Mouse (Mus musculus) spleen, postnatal 14 days (tissue): ENCODE results near the gene Sipa1.

ENCODE experiments used
- DNase-seq, 2 experiments: peaks; one replicate each; pipeline ENCODE4 v3.0.0; 2021 to 2022; ENCODE audit warnings: low spot score in 2 of 2

Gene Sipa1

GRCm38 (mm10) chr19:5662981-5663913 is at the start of gene Sipa1:
Gene Sipa1 (minus strand): TSS chr19:5663707.
- peak; percentile 95 to 97 for DNase-seq

DNA sequence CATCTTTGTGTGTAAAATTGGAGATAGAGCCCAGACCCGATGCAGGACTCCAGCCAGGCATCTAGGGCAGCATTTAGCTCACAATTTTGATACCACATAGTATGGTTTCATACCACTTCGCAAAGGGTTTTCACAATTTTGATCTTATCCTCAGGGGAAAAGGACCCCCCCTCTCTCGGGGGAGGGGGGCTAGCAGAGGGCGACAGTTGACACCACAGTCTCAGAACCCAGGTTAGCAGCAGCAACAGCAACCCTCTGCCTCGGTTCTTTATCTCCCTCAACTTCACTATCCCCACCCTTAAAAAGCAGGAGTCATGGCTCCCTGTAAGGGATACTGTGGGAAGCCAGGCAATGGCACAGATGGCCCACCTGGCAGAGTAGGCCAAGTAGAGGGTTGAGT is 49.7 kb upstream of the Sipa1 start:
- no peak for DNase-seq

- DNase-seq: no peak
These were observed 48.5 kb upstream of the Sipa1 start for GRCm38 (mm10) chr19:5711907-5712460.

GRCm38 (mm10) chr19:5711218-5711617 is 47.7 kb upstream of the Sipa1 start:
- DNase-seq: peak in 1 of 2 experiments; percentile 68

DNA sequence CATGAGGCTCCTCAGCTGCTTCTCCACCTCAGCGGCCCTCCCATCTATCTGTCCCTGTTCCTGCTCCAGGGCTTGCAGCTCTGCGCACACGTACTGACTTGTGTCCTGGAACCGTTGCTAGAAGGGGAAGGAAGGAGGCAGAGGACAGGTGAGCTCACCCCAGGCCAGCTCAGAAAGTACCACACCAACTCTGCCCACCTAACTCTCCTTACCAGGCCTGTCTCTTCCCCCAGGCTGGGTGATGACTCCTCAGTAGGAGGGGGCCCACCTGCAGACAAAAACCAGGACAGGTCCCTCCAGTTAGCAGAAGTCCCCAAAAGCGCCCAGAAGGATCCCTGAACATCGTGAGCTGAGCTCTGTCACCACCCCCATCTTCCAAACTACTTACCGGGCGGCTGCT is 47.1 kb upstream of the Sipa1 start:
- no peak for DNase-seq

- no peak for DNase-seq
These were observed 46.6 kb upstream of the Sipa1 start for GRCm38 (mm10) chr19:5710068-5710467.

- peak in 1 of 2 experiments; percentile 51 for DNase-seq
These were observed 41.5 kb upstream of the Sipa1 start for GRCm38 (mm10) chr19:5704801-5705571.

DNA sequence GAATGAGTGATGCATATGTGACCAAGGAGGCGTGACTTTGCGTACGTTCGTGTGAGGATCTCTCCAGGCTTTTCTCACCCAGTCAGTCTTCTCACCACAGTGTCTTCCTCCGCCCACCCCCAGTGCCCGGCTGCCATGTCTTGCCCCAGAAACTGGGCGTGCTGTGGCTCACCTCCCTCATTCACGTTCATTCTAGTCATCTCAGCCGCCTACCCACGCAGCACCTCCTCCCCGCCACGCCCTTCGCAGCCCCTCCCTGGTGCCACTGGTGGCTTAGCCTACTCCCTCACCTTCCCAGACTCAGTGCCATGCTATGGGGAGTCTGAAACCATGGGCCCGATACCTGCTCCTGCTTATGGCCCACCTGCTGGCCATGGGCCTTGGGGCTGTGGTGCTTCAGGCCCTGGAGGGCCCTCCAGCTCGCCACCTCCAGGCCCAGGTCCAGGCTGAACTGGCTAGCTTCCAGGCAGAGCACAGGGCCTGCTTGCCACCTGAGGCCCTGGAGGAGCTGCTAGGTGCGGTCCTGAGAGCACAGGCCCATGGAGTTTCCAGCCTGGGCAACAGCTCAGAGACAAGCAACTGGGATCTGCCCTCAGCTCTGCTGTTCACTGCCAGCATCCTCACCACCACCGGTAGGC is 40.8 kb upstream of the Sipa1 start, which contains the start of gene Kcnk7:
Gene Kcnk7, plus strand, starts transcription at position 205 of the 638 bp plus-strand sequence.
- DNase-seq: peak in 1 of 2 experiments; percentile 41

DNA sequence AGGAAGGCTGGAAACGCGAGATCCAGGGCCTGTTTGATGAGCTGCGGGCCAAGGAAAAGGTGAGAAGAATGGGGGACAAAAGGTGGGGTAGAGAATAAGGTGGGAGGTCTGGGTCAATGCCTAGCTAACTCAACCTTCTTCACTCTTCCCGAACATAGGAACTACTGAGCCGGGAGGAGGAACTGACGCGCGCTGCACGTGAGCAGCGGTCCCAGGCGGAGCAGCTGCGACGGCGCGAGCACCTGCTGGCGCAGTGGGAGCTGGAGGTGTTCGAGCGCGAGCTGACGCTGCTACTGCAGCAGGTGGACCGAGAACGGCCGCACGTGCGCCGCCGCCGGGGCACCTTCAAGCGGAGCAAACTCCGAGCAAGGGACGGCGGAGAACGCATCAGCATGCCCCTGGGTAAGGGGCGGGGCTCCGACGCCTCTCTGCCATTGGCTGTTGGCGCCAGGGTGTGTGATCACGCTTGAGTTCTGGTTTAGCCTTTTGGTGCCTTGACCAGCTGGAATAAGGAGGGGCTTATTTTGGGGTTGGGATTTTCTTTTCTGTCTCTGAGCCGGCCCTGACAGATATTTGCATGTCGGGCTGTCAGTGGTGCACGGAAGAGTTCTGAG is 32.4 kb upstream of the Sipa1 start:
- DNase-seq: no peak

- no peak for DNase-seq
These were observed 30.3 kb upstream of the Sipa1 start for GRCm38 (mm10) chr19:5693801-5694200.

DNA sequence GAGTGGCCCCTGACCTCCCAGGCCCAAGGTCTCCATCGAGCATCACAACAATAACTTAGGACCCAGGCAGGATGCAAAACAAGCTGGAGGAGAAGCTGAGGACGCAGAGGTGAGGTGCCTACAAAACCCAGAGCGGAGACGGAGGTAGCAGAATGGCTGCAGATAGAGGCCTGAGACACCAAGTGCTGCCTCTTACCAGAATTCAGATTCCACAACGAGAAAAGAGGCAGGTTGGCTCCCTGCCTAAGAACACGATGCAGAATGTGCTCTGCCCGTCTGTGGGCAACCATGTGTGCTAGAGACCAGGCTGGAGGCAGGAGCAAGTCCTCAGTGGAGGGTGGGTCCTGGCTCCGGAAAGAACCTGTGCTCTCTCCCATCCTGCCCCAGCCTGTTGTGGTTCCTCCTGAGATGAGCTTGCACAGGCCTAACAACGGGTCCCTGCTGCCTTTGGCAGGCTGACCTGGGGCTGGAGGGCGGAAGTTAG is 29.4 kb upstream of the Sipa1 start:
- DNase-seq: no peak

DNA sequence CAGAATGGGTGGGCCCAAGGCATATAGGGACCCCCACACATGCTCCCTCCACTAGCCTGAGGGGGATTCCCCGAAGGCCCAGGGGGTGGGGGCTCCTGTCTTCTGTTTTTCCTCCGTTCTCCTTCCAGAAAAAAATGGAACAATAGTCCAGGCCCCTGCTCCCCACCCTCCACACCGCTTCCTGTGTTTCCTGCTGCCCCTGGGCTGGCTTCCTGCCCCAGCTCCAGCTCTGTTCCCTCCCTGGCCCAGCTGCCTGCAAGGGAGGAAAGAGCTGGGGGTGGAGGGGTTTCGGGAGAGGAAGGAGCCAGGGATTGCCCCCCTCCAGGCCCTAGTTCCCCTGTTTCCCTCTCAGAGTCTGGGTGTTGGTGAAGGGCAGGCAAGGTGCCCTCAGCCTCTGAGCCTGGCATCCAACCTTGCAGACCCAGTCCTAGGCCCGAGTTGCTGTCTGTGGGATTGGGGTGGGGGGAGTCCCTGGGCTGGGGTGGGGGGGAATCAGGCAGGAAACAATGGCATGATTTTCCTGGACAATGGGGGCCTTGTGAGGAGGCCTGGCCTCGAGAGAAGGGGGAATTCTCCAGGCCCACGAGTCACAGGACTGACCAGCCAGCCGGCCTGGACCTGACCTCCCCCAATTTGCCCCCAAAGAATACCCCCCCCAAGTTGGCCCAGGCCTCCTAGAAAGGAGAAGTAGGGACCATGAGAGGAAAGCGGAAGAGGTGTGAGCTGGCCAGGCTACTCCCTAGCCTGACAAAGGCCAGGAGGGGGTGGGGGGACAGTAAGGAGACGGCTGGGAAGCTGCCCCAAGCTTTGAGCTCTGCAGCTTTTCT is 28.8 kb upstream of the Sipa1 start:
- DNase-seq: no peak

GRCm38 (mm10) chr19:5691601-5692000 is 28.1 kb upstream of the Sipa1 start:
- no peak for DNase-seq

GRCm38 (mm10) chr19:5690343-5690735 is 26.8 kb upstream of the Sipa1 start:
- DNase-seq: no peak

GRCm38 (mm10) chr19:5689565-5690342 is 26.2 kb upstream of the Sipa1 start:
- DNase-seq: peak; percentile 70 to 77

DNA sequence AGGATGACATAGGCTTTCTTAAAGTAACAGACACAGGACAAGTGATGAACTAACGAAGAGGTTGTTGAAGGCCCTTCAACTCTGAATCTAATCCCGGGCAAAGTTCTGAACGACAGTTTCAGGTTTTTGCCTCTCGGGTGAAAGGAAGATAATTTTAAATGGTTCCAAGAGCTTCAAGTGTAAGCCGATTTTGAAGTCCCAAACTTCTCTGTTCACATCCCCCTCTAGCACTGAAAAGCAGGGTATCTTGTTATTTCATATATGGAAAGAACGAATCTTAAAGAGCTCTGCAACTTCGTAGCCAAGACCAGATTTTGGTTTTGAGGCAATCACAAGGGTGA is 25.6 kb upstream of the Sipa1 start:
- DNase-seq: no peak

- DNase-seq: peak; percentile 90 to 92
These were observed 24.9 kb upstream of the Sipa1 start, which contains the start of the genes Map3k11 and Pcnx3 for GRCm38 (mm10) chr19:5688200-5689087. Gene Map3k11 (plus strand): TSS chr19:5688742. Gene Pcnx3 (minus strand): TSS chr19:5688908.

GRCm38 (mm10) chr19:5687738-5688137 is 24.2 kb upstream of the Sipa1 start:
- no peak for DNase-seq
